Mouse (Mus musculus) thymus, adult 2 months (tissue): ENCODE data around the gene Ubap1l. TPM values are rescaled to one million over a fixed set of nuclear protein-coding genes. Genes with fewer than 3 reads are reported as not detected.
A peak's percentile ranks its signal among the peaks of the same experiment; 100 is the strongest.

Experiments used
- DNase-seq: peaks from one replicate; pipeline ENCODE4 v3.0.0; 2021
- H3K27ac ChIP-seq: fragments of 200-500 bp; 2 replicates; pipeline ENCODE4 v1.5.1; 2012; ENCODE audit warnings: low read length, control low read depth; ENCODE audit not compliant: control insufficient read depth, insufficient read depth
- H3K27me3 ChIP-seq: fragments of 200-500 bp; 2 replicates; pipeline ENCODE4 v1.6.1; 2012; ENCODE audit warnings: mild to moderate bottlenecking, low read length, moderate library complexity, mixed read lengths; ENCODE audit not compliant: control insufficient read depth, insufficient read depth
- H3K36me3 ChIP-seq: fragments of 200-500 bp; 2 replicates; pipeline ENCODE4 v1.6.1; 2012; ENCODE audit warnings: mild to moderate bottlenecking, low read length, moderate library complexity; ENCODE audit not compliant: control insufficient read depth, insufficient read depth
- H3K4me1 ChIP-seq: fragments of 200-500 bp; replicated peaks from 2 replicates; pipeline ENCODE4 v1.6.1; 2012; ENCODE audit warnings: low read length; ENCODE audit not compliant: control insufficient read depth, insufficient read depth
- H3K4me3 ChIP-seq: fragments of 200-500 bp; 2 replicates; pipeline ENCODE4 v1.5.1; 2012; ENCODE audit warnings: mild to moderate bottlenecking, low read length, control low read depth, moderate library complexity; ENCODE audit not compliant: control insufficient read depth, insufficient read depth
- CTCF ChIP-seq: fragments of 200-500 bp; IDR thresholded peaks from 2 replicates; pipeline ENCODE4 v1.5.1; 2012; ENCODE audit warnings: mild to moderate bottlenecking, control low read depth, low read length, moderate library complexity, borderline replicate concordance; ENCODE audit not compliant: control insufficient read depth, poor library complexity, insufficient read depth; ENCODE audit errors: extremely low read depth
- POLR2A ChIP-seq: fragments of 200-500 bp; IDR thresholded peaks from 2 replicates; pipeline ENCODE4 v1.6.1; 2012; ENCODE audit warnings: mild to moderate bottlenecking, low read length, control low read depth, moderate library complexity; ENCODE audit not compliant: control insufficient read depth, poor library complexity, insufficient read depth; ENCODE audit errors: extremely low read depth
- WGBS: fragments of 180-500 bp; shearing (Covaris S2); methylation state at CpG from one replicate; pipeline ENCODE4 v1.1.7; 2018; 5-methylcytosine and 5-hydroxymethylcytosine counted together
- polyA plus RNA-seq: library from polyadenylated mRNA; depleted of rRNA; stranded (reverse); fragments of >200 nt; gene quantifications from 2 replicates; pipeline ENCODE4 v1.2.3, GENCODE M21; 2012

Ubap1l gene
- polyA plus RNA-seq, 1 experiment: 0.42 TPM

GRCm38 (mm10) chr9:65356561-65356960, 4.3 kb upstream of the Ubap1l start:
- H3K27me3 ChIP-seq: no peaks in the 10 kb centered on the region
- H3K4me1 ChIP-seq: no peaks in the 10 kb centered on the region
- 98% methylated on average over 7 of the region's 7 CpGs for WGBS
- no peak for DNase-seq
- H3K27ac ChIP-seq: no peak overlapping the region
- peaks cover 55% of the 10 kb centered on the region for H3K36me3 ChIP-seq
- TF ChIP-seq CTCF (no peak), POLR2A (no peak)
- H3K4me3 ChIP-seq: no peak overlapping the region

- Histone ChIP-seq H3K4me1 (no peaks in the 10 kb centered on the region), H3K36me3 (peaks cover 55% of the 10 kb centered on the region)
- 95% methylated on average over 2 of the region's 2 CpGs for WGBS
Measured at GRCm38 (mm10) chr9:65356971-65357370, 3.9 kb upstream of the Ubap1l start.

GRCm38 (mm10) chr9:65358956-65359480, 1.8 kb upstream of the Ubap1l start:
- no peak for TF ChIP-seq CTCF
- no peak for TF ChIP-seq POLR2A
- H3K4me1 ChIP-seq: no peaks in the 10 kb centered on the region
- no peak for DNase-seq
- H3K36me3 ChIP-seq: peaks cover 55% of the 10 kb centered on the region
- no peaks in the 10 kb centered on the region for H3K27me3 ChIP-seq
- WGBS: 89% methylated on average over 1 of the region's 1 CpGs
- no peak overlapping the region for H3K27ac ChIP-seq
- H3K4me3 ChIP-seq: no peak overlapping the region

More at GRCm38 (mm10) chr9:65356971-65357370, 3.9 kb upstream of the Ubap1l start:
- Histone ChIP-seq H3K4me3 (no peak overlapping the region), H3K27ac (no peak overlapping the region), H3K27me3 (no peaks in the 10 kb centered on the region)
- TF ChIP-seq CTCF (no peak), POLR2A (no peak)
- DNase-seq: no peak

- Histone ChIP-seq H3K36me3 (peaks cover 24% of the 10 kb centered on the region), H3K27ac (no peak overlapping the region), H3K27me3 (no peaks in the 10 kb centered on the region), H3K4me1 (no peaks in the 10 kb centered on the region), H3K4me3 (no peak overlapping the region)
- TF ChIP-seq POLR2A (no peak), CTCF (no peak)
- no peak for DNase-seq
- WGBS: 93% methylated on average over 9 of the region's 9 CpGs
Measured at GRCm38 (mm10) chr9:65363684-65364083, 2.8 kb downstream of the Ubap1l start.

- TF ChIP-seq POLR2A: no peak
- TF ChIP-seq CTCF: no peak
- peaks cover 7% of the 10 kb centered on the region for H3K36me3 ChIP-seq
- no peaks in the 10 kb centered on the region for H3K4me1 ChIP-seq
- no peak for DNase-seq
- no peak overlapping the region for H3K4me3 ChIP-seq
- no peak overlapping the region for H3K27ac ChIP-seq
- 94% methylated on average over 7 of the region's 7 CpGs for WGBS
- no peaks in the 10 kb centered on the region for H3K27me3 ChIP-seq
Measured at GRCm38 (mm10) chr9:65365721-65366120, 4.9 kb downstream of the Ubap1l start.

- WGBS: 96% methylated on average over 24 of the region's 24 CpGs
- no peak for TF ChIP-seq CTCF
- TF ChIP-seq POLR2A: no peak
- Histone ChIP-seq H3K36me3 (no peaks in the 10 kb centered on the region), H3K4me1 (peaks cover 10% of the 10 kb centered on the region), H3K27ac (no peak overlapping the region), H3K4me3 (no peak overlapping the region), H3K27me3 (no peaks in the 10 kb centered on the region)
- DNase-seq: no peak
Measured at GRCm38 (mm10) chr9:65371756-65372155, 10.9 kb downstream of the Ubap1l start.

GRCm38 (mm10) chr9:65372449-65372848, 11.6 kb downstream of the Ubap1l start:
- TF ChIP-seq POLR2A: no peak
- no peak for TF ChIP-seq CTCF
- Histone ChIP-seq H3K4me1 (peaks cover 10% of the 10 kb centered on the region), H3K4me3 (no peak overlapping the region), H3K27me3 (no peaks in the 10 kb centered on the region), H3K36me3 (no peaks in the 10 kb centered on the region), H3K27ac (no peak overlapping the region)
- DNase-seq: peak; percentile 49
- 58% methylated on average over 4 of the region's 4 CpGs for WGBS
